Mouse (Mus musculus) embryonic stem cell, embryonic (primary cell): ENCODE data around the gene Prr23a3.

Experiments used
- CTCF ChIA-PET, 4 experiments: fragments of 300-600 bp in 2 of 4; fragments of 350-600 bp in 2 of 4; sonication (Branson Sonifier 250); formaldehyde crosslinking; loops; one replicate each; lab custom pipeline; 2022; ENCODE audit warnings: inconsistent platforms in 2 of 4; lab: Charles Lee
- POLR2A ChIA-PET, 4 experiments: fragments of 300-600 bp in 2 of 4; fragments of 350-600 bp in 2 of 4; sonication (Branson Sonifier 250); formaldehyde crosslinking; loops; one replicate each; lab custom pipeline; 2022; ENCODE audit warnings: antibody characterized with exemption in 4 of 4, inconsistent platforms in 1 of 4; lab: Charles Lee

Gene Prr23a3

GRCm38 (mm10) chr9:98864571-98864970 is at the start of gene Prr23a3:
Gene Prr23a3 (plus strand): TSS chr9:98864767.
- POLR2A ChIA-PET: interaction anchor here in 1 of 4 experiments (0.6 kb wide), 1 partner anchor 57 kb away, joined by 3 read pairs; no protein-coding TSS in a partner anchor
- CTCF ChIA-PET: no interaction called here

GRCm38 (mm10) chr9:98816066-98816465 is 48.5 kb upstream of the Prr23a3 start:
- ChIA-PET CTCF (interaction anchor here in 2 of 4 experiments (1.1 to 1.2 kb wide), 2 partner anchors 10 to 170 kb away, joined by 3 to 4 read pairs; no protein-coding TSS in a partner anchor), POLR2A (interaction anchor here in 1 of 4 experiments (0.6 kb wide), 1 partner anchor 38 kb away, joined by 4 read pairs; no protein-coding TSS in a partner anchor)

DNA sequence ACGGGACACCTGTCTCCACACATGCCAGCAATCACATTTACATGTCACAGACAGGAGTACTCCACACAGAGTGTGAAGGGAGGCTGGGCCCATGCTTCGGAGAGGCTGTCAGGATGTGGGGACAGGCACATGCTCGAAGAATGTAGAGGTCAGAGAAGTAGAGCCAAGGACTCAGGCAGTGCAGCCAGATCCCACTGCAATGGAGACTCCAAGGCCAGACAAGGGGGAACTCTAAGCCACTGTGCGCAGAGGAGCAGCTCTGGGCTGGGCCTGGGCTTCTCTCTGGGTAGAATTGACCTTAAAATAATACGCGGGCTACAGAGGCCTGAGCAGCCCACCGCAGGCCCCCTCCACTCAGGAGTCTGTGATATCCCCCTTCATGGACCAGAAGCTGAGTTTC is 47.0 kb upstream of the Prr23a3 start:
- CTCF ChIA-PET: interaction anchor here in 1 of 4 experiments (1.2 kb wide), 1 partner anchor 8 kb away, joined by 3 read pairs; no protein-coding TSS in a partner anchor
- POLR2A ChIA-PET: no interaction called here

GRCm38 (mm10) chr9:98818971-98819370 is 45.6 kb upstream of the Prr23a3 start:
- CTCF ChIA-PET: interaction anchor here in 1 of 4 experiments (1.0 kb wide), 1 partner anchor 40 kb away, joined by 3 read pairs; no protein-coding TSS in a partner anchor
- POLR2A ChIA-PET: no interaction called here

- ChIA-PET POLR2A (no interaction called here), CTCF (interaction anchor here in 1 of 4 experiments (1.0 kb wide), 1 partner anchor 40 kb away, joined by 3 read pairs; no protein-coding TSS in a partner anchor)
Measured at GRCm38 (mm10) chr9:98819481-98819880, 45.1 kb upstream of the Prr23a3 start.

DNA sequence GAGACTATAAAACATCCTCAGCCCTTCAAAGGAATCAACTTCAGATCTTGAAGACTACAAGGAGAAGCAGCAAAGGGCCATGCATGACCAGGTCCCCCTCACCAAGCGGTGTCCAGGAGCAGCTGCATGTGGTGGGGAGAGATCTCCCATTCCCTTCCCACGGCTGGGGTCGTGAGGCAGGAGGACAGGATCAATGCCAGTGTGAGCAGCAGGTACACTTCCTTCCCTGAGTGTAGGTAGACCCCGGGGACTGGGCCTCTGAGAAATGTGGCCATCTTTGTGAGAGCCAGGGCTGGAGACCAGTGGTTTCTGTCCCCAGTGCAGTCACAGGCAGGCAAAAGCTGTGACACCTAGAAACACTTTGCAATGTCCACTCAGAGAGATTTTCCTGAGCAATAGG is 44.1 kb upstream of the Prr23a3 start:
- ChIA-PET CTCF (no interaction called here), POLR2A (no interaction called here)

DNA sequence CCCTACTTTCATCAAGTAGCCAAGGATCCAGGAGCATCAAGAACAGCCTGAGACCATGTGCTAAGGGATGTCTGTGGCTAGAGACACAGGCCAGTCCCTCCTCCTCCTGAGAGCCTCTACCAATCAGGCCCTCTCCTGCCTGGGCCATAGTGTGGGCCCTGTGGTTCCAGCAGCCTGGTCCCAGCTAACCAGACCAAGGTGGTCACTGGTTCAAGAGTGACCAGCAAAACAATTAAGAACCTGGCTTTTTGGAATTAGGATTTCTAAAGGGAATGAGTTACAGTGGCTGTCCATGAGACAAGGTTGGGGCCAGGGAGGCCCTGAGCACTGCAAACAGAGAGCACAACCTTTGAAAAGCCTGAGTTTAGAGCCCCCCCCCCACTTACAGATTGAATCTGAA is 43.5 kb upstream of the Prr23a3 start:
- ChIA-PET POLR2A (no interaction called here), CTCF (no interaction called here)

- ChIA-PET CTCF (no interaction called here), POLR2A (interaction anchor here in 1 of 4 experiments (0.7 kb wide), 1 partner anchor 987 kb away, joined by 3 read pairs; no protein-coding TSS in a partner anchor)
Measured at GRCm38 (mm10) chr9:98823805-98824204, 40.8 kb upstream of the Prr23a3 start.

GRCm38 (mm10) chr9:98829508-98829907 is 35.1 kb upstream of the Prr23a3 start:
- CTCF ChIA-PET: no interaction called here
- POLR2A ChIA-PET: interaction anchor here in 1 of 4 experiments (0.6 kb wide), 1 partner anchor 185 kb away, joined by 3 read pairs; no protein-coding TSS in a partner anchor

DNA sequence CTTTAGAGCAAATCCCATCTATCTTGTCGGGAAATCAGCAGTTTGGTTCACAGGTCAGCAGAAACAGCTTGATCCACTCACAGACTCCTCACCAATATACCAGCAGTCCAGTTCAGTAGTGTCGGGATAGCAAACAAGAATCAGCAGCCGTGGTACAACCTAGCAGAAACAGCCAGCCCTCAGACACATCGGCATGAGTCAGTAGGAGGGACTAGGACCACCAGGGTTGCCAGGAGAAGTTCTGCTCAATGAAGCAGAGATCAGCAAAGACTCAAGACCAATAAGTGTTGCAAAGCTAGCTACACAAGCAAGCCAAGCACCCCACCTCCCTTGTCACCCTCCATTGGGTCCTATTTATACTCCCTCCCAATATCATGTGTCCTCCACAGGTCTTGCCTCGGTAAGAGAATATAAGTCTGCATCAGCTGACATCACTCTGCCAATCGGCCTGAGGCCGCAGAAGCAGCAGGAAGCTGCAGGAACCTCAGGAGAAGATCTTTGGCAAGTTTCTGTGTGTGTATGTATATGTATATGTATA is 27.0 kb upstream of the Prr23a3 start:
- ChIA-PET POLR2A (no interaction called here), CTCF (interaction anchor here in 1 of 4 experiments (0.6 kb wide), 1 partner anchor 28 kb away, joined by 5 read pairs; no protein-coding TSS in a partner anchor)

DNA sequence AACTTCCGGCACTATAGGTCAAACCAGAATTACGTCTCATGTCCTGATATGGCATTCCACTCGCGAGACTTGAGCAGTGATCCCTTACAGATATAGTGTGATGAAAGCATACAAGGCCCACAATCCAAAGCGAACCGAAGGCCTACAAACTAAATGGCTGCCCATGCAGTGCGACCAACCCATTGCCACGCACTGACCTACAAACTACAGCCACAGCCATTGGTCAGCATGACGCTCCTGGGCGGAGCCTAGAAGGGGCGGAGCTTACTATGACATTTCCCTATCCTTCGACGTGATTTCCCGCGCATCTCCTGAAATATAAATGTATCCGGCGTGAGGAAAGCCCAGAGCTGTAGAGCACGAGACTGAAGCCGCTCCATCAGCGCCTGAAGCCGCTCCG is 22.4 kb upstream of the Prr23a3 start, which contains the start of gene Prr23a1:
Gene Prr23a1, plus strand, starts transcription at position 387 of the 400 bp plus-strand sequence.
- POLR2A ChIA-PET: interaction anchor here in 3 of 4 experiments (0.5 to 1.0 kb wide), 4 partner anchors 8 to 279 kb away, joined by 3 to 5 read pairs (median 4); partner anchors contain the start of gene Copb2 (in 1 of the 3)
- CTCF ChIA-PET: interaction anchor here in 2 of 4 experiments (0.8 to 1.0 kb wide), 4 partner anchors 10 to 171 kb away, joined by 3 to 6 read pairs (median 4); no protein-coding TSS in a partner anchor

DNA sequence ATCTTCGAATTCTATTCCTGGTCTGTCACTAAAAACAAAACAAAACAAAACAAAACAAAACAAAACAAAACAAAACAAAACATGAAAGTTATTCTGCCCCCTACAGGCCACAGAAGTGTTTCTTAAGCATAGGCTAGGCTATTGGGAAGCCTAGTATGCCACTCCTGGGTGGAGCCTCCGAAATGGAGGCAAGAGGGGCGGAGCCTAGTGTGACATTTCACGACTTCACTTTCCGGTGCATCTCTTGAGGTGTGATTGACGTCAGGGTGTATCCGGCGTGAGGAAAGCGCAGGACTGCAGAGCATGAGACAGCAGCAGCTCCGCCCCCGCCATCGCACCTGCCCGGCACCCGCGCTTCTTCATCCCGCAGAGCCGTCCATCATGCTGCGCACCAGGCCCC is 8.4 kb upstream of the Prr23a3 start, which contains the start of gene Prr23a2:
Gene Prr23a2, plus strand, starts transcription at position 285 of the 400 bp plus-strand sequence.
- CTCF ChIA-PET: interaction anchor here in 1 of 4 experiments (1.3 kb wide), 1 partner anchor 10 kb away, joined by 3 read pairs; no protein-coding TSS in a partner anchor
- POLR2A ChIA-PET: no interaction called here

- POLR2A ChIA-PET: interaction anchor here in 1 of 4 experiments (0.7 to 1.5 kb wide), 2 partner anchors 21 to 91 kb away, joined by 4 read pairs; partner anchors contain the start of genes Foxl2 and Prr23a1
- CTCF ChIA-PET: interaction anchor here (0.5 to 1.3 kb wide), 24 partner anchors 9 to 1580 kb away, joined by 3 to 13 read pairs (median 4); partner anchors contain the start of genes Mrps22 (in 2 of the 4) and Prr23a1 (in 1 of the 4)
Measured at GRCm38 (mm10) chr9:98863463-98863862, 1.1 kb upstream of the Prr23a3 start.

GRCm38 (mm10) chr9:98901486-98901885 is 36.9 kb downstream of the Prr23a3 start:
- POLR2A ChIA-PET: no interaction called here

GRCm38 (mm10) chr9:98902819-98903218 is 38.3 kb downstream of the Prr23a3 start, which contains the start of gene 7420426K07Rik:
Gene 7420426K07Rik (plus strand): TSS chr9:98903119.
- POLR2A ChIA-PET: no interaction called here
- CTCF ChIA-PET: interaction anchor here in 1 of 4 experiments (0.5 kb wide), 1 partner anchor 27 kb away, joined by 5 read pairs; no protein-coding TSS in a partner anchor

More at GRCm38 (mm10) chr9:98901486-98901885, 36.9 kb downstream of the Prr23a3 start:
- CTCF ChIA-PET: no interaction called here
